Comparison of ENCODE assay signal across 9 mouse cellular contexts in genomic region chr7:113258430-113258829, GRCm38 (mm10). TPM values are rescaled to one million over a fixed set of nuclear protein-coding genes. Genes with fewer than 3 reads are reported as not detected.
DNase-seq lines count a peak whose midpoint lies in the region; ATAC-seq and TF ChIP-seq lines count a peak whose summit lies in the region.
"Had no signal": no experiment of that assay in that cellular context is flagged by ENCODE, and none has a peak within 500 bp of the region (broad histone marks: within the 10 kb centered on the region; RNA-seq: fewer than 3 reads in every experiment).

No protein-coding gene starts in this region.

- H3K4me1 ChIP-seq in hindbrain, postnatal 0 days (ENCODE audit: insufficient read depth, low read length) = peaks cover under 1% of the 10 kb centered on the region; the same call in 1 of the 2 replicates
- peaks cover 8% of the 10 kb centered on the region for H3K4me1 ChIP-seq in hindbrain, embryonic 10.5 days (replicated peaks)

- WGBS in hindbrain, postnatal 0 days = 70% methylated on average over 4 of the region's 4 CpGs
- WGBS in hindbrain, embryonic 10.5 days = 72% methylated on average over 4 of the region's 4 CpGs

- TF ChIP-seq CTCF in hindbrain, postnatal 0 days (IDR thresholded peaks at IDR 0.05; ENCODE audit: low read depth) = peak; percentile 65

- DNase-seq in hindbrain, postnatal 0 days (ENCODE audit: low spot score) = no peak
- DNase-seq in hindbrain, embryonic 10.5 days (ENCODE audit: low spot score) = no peak
- DNase-seq in urinary bladder, postnatal 14 days (ENCODE audit: low spot score) = peak; percentile 34
- no peak for DNase-seq in urinary bladder, adult 2 months (ENCODE audit: low spot score)
- DNase-seq in c-Kit-positive CD71-positive TER-119-positive erythroid progenitor cells, embryonic 14.5 days (ENCODE audit: low spot score) = peak; percentile 29
- no peak for DNase-seq in ovary, adult 18-20 months (ENCODE audit: low spot score)
- DNase-seq in left cerebral cortex, postnatal 4 days = no peak
- no peak for DNase-seq in adrenal gland, adult 8-10 months
- DNase-seq: heart, postnatal 10 days had no signal

- H3K4me3 ChIP-seq in hindbrain, postnatal 0 days (ENCODE audit: low read length) = no peak overlapping the region
- no peak overlapping the region for H3K4me3 ChIP-seq in hindbrain, embryonic 10.5 days

- H3K27ac ChIP-seq in hindbrain, postnatal 0 days = no peak overlapping the region
- no peak overlapping the region for H3K27ac ChIP-seq in hindbrain, embryonic 10.5 days

- no peak overlapping the region for H3K9ac ChIP-seq in hindbrain, postnatal 0 days (replicated peaks; ENCODE audit: low read length)

- intact Hi-C loops in left cerebral cortex, postnatal 4 days (cut with DNase I) = no loop called here

- no peaks in the 10 kb centered on the region for H3K27me3 ChIP-seq in hindbrain, postnatal 0 days (ENCODE audit: insufficient read depth, low read length)
- 0 out of 2 replicates have a peak, but pooled peaks cover 5% of the 10 kb centered on the region for H3K27me3 ChIP-seq in hindbrain, embryonic 10.5 days (ENCODE audit: insufficient read depth, poor library complexity, severe bottlenecking)

- no peak overlapping the region for H3K4me2 ChIP-seq in hindbrain, postnatal 0 days (ENCODE audit: low read depth, low read length)

- ATAC-seq in hindbrain, postnatal 0 days = no peak

- H3K9me3 ChIP-seq in hindbrain, postnatal 0 days (ENCODE audit: low read length) = no peaks in the 10 kb centered on the region
- no peaks in the 10 kb centered on the region for H3K9me3 ChIP-seq in hindbrain, embryonic 10.5 days

- no peaks in the 10 kb centered on the region for H3K36me3 ChIP-seq in hindbrain, postnatal 0 days (ENCODE audit: insufficient read depth, low read length)
- H3K36me3 ChIP-seq in hindbrain, embryonic 10.5 days = no peaks in the 10 kb centered on the region

RNA-seq across cellular contexts. Expression of gene Arntl, which starts 51.2 kb away (rescaled TPM):
- total RNA-seq in hindbrain, postnatal 0 days (2014; rRNA removed) = 23.5 and 29.9 TPM in 2 replicates
- 19.8 and 22.2 TPM in 2 replicates for polyA plus RNA-seq in hindbrain, postnatal 0 days (2015; fragmentation: Nextera tagmentation; extraction: Ambion mirVana)
- 7.2 and 7.3 TPM in 2 replicates for polyA plus RNA-seq in hindbrain, embryonic 10.5 days (2016; fragmentation: Nextera tagmentation; extraction: Ambion mirVana)
- polyA plus RNA-seq in urinary bladder, adult 2 months (2012; rRNA removed) = 2.7 and 3.1 TPM in 2 replicates
- 10 to 100 TPM; 35.3 to 39.0 TPM for total RNA-seq in left cerebral cortex, postnatal 4 days (2021)
- total RNA-seq in adrenal gland, adult 8-10 months (2022) = 10 to 100 TPM in 3 of 4 experiments, 1 to 10 TPM in 1; 9.9 to 16.1 (median 11.2) TPM

Comparison
In these comparisons a context has a peak if more than half of its experiments do, and no peak if none do; other contexts are left out.
1. DNase-seq: peak in urinary bladder, postnatal 14 days (single experiment) and c-Kit-positive CD71-positive TER-119-positive erythroid progenitor cells, embryonic 14.5 days (single experiment); none in hindbrain, postnatal 0 days (single experiment), hindbrain, embryonic 10.5 days (single experiment), urinary bladder, adult 2 months (single experiment), ovary, adult 18-20 months (single experiment), left cerebral cortex, postnatal 4 days (single experiment) and adrenal gland, adult 8-10 months (single experiment).